Mouse (Mus musculus) c-Kit-negative CD71-positive TER-119-positive erythroid progenitor cells, embryonic 14.5 days (primary cell): ENCODE measurements around the gene Slc22a16.

Source experiments
- DNase-seq: peaks from one replicate; pipeline ENCODE4 v3.0.0-alpha.2; 2013; ENCODE audit warnings: low read depth, low spot score

Slc22a16 gene

GRCm38 (mm10) chr10:40604706-40605394 lies 34.7 kb downstream of the Slc22a16 start:
- no peak for DNase-seq

GRCm38 (mm10) chr10:40617973-40618372 lies 47.8 kb downstream of the Slc22a16 start:
- no peak for DNase-seq

- DNase-seq: no peak
Measured at GRCm38 (mm10) chr10:40619760-40620159, 49.6 kb downstream of the Slc22a16 start.

- DNase-seq: no peak
Measured at GRCm38 (mm10) chr10:40629140-40629539, 59.0 kb downstream of the Slc22a16 start.

GRCm38 (mm10) chr10:40629656-40630311 lies 59.6 kb downstream of the Slc22a16 start, which contains the start of gene Ddo:
Gene Ddo, plus strand, starts transcription at chr10:40630011.
- no peak for DNase-seq

GRCm38 (mm10) chr10:40630457-40630856 lies 60.3 kb downstream of the Slc22a16 start:
- DNase-seq: no peak

- DNase-seq: no peak
Measured at GRCm38 (mm10) chr10:40630961-40631360, 60.8 kb downstream of the Slc22a16 start.

GRCm38 (mm10) chr10:40632087-40632486 lies 62.0 kb downstream of the Slc22a16 start:
- no peak for DNase-seq

- no peak for DNase-seq
Measured at GRCm38 (mm10) chr10:40637331-40637730, 67.2 kb downstream of the Slc22a16 start.

- no peak for DNase-seq
Measured at GRCm38 (mm10) chr10:40638276-40638675, 68.1 kb downstream of the Slc22a16 start.

- DNase-seq: no peak
Measured at GRCm38 (mm10) chr10:40638823-40639819, 69.0 kb downstream of the Slc22a16 start.

GRCm38 (mm10) chr10:40640406-40640805 lies 70.3 kb downstream of the Slc22a16 start:
- DNase-seq: no peak

- DNase-seq: no peak
Measured at GRCm38 (mm10) chr10:40641901-40642300, 71.8 kb downstream of the Slc22a16 start.

- DNase-seq: no peak
Measured at GRCm38 (mm10) chr10:40643126-40643525, 73.0 kb downstream of the Slc22a16 start.

GRCm38 (mm10) chr10:40644456-40644855 lies 74.3 kb downstream of the Slc22a16 start:
- DNase-seq: no peak

GRCm38 (mm10) chr10:40645346-40645745 lies 75.2 kb downstream of the Slc22a16 start:
- no peak for DNase-seq

GRCm38 (mm10) chr10:40648776-40649175 lies 78.6 kb downstream of the Slc22a16 start:
- DNase-seq: no peak

GRCm38 (mm10) chr10:40649634-40650033 lies 79.5 kb downstream of the Slc22a16 start:
- DNase-seq: no peak

- no peak for DNase-seq
Measured at GRCm38 (mm10) chr10:40651676-40652075, 81.5 kb downstream of the Slc22a16 start.
